Mouse (Mus musculus): ENCODE measurements around the gene 3830403N18Rik. TPM values are rescaled to one million over a fixed set of nuclear protein-coding genes. Genes with fewer than 3 reads are reported as not detected.

The 3830403N18Rik gene
- 0.67 TPM for polyA plus RNA-seq (2017; shearing (Covaris generic))

DNA sequence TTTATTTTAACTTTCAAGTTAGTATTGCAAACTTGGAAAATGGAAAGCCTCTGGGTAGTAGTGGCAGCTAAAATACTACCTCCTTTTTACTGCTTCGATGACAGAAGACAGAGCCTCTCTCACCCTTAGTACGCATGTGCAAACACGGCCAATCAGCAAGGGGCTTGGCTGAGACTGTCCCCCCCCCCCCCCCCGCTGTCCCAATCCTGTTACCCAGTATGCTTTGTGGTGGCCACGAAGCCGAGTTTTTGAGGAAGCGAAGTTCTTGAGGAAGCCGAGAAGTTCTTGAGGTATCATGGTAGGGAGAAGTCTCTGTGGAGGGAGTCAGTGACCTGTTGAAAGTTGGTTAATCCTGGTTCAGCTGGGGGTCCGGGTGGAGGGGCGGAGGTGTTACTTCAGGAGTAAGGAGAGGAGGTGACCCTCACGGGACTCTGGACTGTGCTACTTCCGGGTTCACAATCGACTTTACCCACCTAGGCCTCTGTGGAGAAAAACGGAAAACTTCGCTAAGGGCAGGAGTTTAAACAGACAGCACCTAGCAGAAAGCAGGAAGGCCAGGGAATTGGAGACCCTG is at the start of gene 3830403N18Rik:
Gene 3830403N18Rik (plus strand): TSS at position 237 of the 574 bp plus-strand sequence.

Other genes with a start within 250 kb of the 3830403N18Rik start
- not detected for gene Gm773, start 76.3 kb downstream of the 3830403N18Rik start, polyA plus RNA-seq (2017; shearing (Covaris generic))
- gene Zfp449, start 209.8 kb downstream of the 3830403N18Rik start, polyA plus RNA-seq (2017; shearing (Covaris generic)) = 1.2 TPM
- 2.8 TPM for gene Smim10l2a, start 238.0 kb downstream of the 3830403N18Rik start, polyA plus RNA-seq (2017; shearing (Covaris generic))